Mouse (Mus musculus): ENCODE results near the gene Vmn1r52.
"Not testable (repeated sequence)": the region's sequence is repeated elsewhere in the genome, so short reads cannot be mapped to it uniquely, and the experiment has no call there.

The Vmn1r52 gene

GRCm38 (mm10) chr6:90174508-90174907 is at the start of gene Vmn1r52:
Gene Vmn1r52 (plus strand): TSS chr6:90174808.
- no peak for DNase-seq

DNA sequence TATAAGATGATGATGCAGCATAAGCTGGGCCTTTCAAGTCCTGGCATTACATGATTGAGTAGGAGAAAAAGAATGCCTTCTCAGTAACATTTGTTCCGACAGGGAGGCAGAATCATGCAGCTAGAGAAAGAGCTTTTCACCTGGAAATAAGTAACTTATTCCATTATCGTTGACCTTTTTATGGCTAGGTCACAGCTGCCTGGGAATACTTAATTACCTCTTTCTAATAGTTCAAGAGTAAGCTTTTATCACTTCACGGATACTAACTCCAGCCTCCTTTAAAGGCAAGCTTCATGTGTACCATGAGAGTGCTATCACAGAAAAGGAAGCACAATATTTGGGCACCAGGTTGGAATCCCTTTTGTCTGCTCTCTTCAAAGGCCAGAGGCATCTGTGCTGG is 14.5 kb upstream of the Vmn1r52 start:
- no peak for DNase-seq

DNA sequence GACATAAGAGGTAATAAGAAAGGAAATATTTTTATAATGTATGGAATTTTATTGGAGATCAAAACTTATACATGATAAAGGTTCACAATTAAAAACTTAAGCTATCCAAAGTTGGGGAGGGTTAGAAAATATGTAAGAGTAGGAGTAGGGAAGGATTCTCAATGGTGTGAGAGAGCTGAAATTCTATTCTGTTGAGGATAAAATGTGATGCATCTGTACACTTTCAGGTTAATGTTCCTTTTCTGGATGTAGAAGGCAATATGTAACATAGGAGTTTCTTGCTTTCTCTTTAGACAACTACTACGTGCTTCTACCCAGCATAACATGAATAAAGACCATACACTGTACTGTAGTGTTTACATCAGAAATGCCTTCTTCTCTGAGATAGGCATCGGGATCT is 27.9 kb downstream of the Vmn1r52 start, which contains the start of gene V1ra8:
V1ra8 (plus strand) TSS at position 301 of the 400 bp plus-strand sequence.
- not testable (repeated sequence) for DNase-seq

GRCm38 (mm10) chr6:90224338-90224737 is 49.7 kb downstream of the Vmn1r52 start, which contains the start of gene Vmn1r53:
Gene Vmn1r53 (minus strand): TSS chr6:90224438.
- DNase-seq = no peak
